Comparison of ENCODE assay signal across 8 mouse cellular contexts in genomic region chr9:57935683-57936437, GRCm38 (mm10). TPM values are rescaled to one million over a fixed set of nuclear protein-coding genes. Genes with fewer than 3 reads are reported as not detected.
A peak's percentile ranks its signal among the peaks of the same experiment; 100 is the strongest.
DNase-seq lines count a peak whose midpoint lies in the region; ATAC-seq lines count a peak whose summit lies in the region.

No protein-coding gene starts in this region.

- H3K9ac ChIP-seq in forebrain, embryonic 14.5 days (ENCODE audit: low read length), result no peak overlapping the region
- H3K9ac ChIP-seq in forebrain, embryonic 13.5 days, result no peak overlapping the region
- no peak overlapping the region for H3K9ac ChIP-seq in hindbrain, embryonic 15.5 days
- H3K9ac ChIP-seq in stomach, embryonic 14.5 days (replicated peaks; ENCODE audit: low read depth, low read length), result no peak overlapping the region

- no peak overlapping the region for H3K27ac ChIP-seq in forebrain, embryonic 14.5 days (ENCODE audit: low read depth, low read length)
- H3K27ac ChIP-seq in forebrain, embryonic 13.5 days, result no peak overlapping the region
- no peak overlapping the region for H3K27ac ChIP-seq in hindbrain, embryonic 15.5 days (replicated peaks)
- H3K27ac ChIP-seq in stomach, embryonic 14.5 days (ENCODE audit: low read length), result no peak overlapping the region

- peak; percentile 88 for DNase-seq in forebrain, embryonic 14.5 days (ENCODE audit: low spot score)
- DNase-seq in adrenal gland, adult 8-10 months, result peak; percentile 75
- peak; percentile 79 for DNase-seq in embryo, embryonic 9.5 days (ENCODE audit: extremely low spot score)
- DNase-seq in left cerebral cortex, adult 18-20 months (ENCODE audit: low spot score in 2 of 2), result peak; percentile 93 to 95
- DNase-seq in naive thymus-derived CD4-positive, alpha-beta T cell, adult 2 months (ENCODE audit: low read depth), result peak; percentile 90

- no peak overlapping the region for H3K4me3 ChIP-seq in forebrain, embryonic 14.5 days (ENCODE audit: low read depth, low read length)
- H3K4me3 ChIP-seq in forebrain, embryonic 13.5 days, result no peak overlapping the region
- no peak overlapping the region for H3K4me3 ChIP-seq in hindbrain, embryonic 15.5 days
- H3K4me3 ChIP-seq in stomach, embryonic 14.5 days (ENCODE audit: low read depth, low read length), result no peak overlapping the region

- ATAC-seq in forebrain, embryonic 14.5 days, result no peak
- no peak for ATAC-seq in forebrain, embryonic 13.5 days
- peak; percentile 39; the same call in 1 of the 2 replicates for ATAC-seq in hindbrain, embryonic 15.5 days (ENCODE audit: low FRiP score, low read depth)
- peak; percentile 56; the same call in 1 of the 2 replicates for ATAC-seq in stomach, embryonic 14.5 days (ENCODE audit: insufficient number of reproducible peaks, insufficient read depth, low FRiP score, low read depth)

- no peak overlapping the region for H3K4me2 ChIP-seq in forebrain, embryonic 14.5 days (ENCODE audit: low read length)
- no peak overlapping the region for H3K4me2 ChIP-seq in forebrain, embryonic 13.5 days
- no peak overlapping the region for H3K4me2 ChIP-seq in hindbrain, embryonic 15.5 days
- H3K4me2 ChIP-seq in stomach, embryonic 14.5 days (replicated peaks; ENCODE audit: low read depth, low read length), result no peak overlapping the region

- no peaks in the 10 kb centered on the region; the same call in 1 of the 2 replicates for H3K36me3 ChIP-seq in forebrain, embryonic 14.5 days (ENCODE audit: control insufficient read depth, insufficient read depth, low read length)
- H3K36me3 ChIP-seq in forebrain, embryonic 13.5 days (ENCODE audit: poor library complexity, severe bottlenecking), result no peaks in the 10 kb centered on the region
- no peaks in the 10 kb centered on the region for H3K36me3 ChIP-seq in hindbrain, embryonic 15.5 days
- H3K36me3 ChIP-seq in stomach, embryonic 14.5 days (ENCODE audit: control insufficient read depth, insufficient read depth, low read length), result no peaks in the 10 kb centered on the region

- H3K4me1 ChIP-seq in forebrain, embryonic 14.5 days (ENCODE audit: control insufficient read depth, insufficient read depth, low read length), result peaks cover 7% of the 10 kb centered on the region
- H3K4me1 ChIP-seq in forebrain, embryonic 13.5 days, result peaks cover 19% of the 10 kb centered on the region
- peaks cover 14% of the 10 kb centered on the region for H3K4me1 ChIP-seq in hindbrain, embryonic 15.5 days (replicated peaks)
- H3K4me1 ChIP-seq in stomach, embryonic 14.5 days (ENCODE audit: control insufficient read depth, insufficient read depth, low read length), result peaks cover 4% of the 10 kb centered on the region; the same call in 1 of the 2 replicates

- 30% methylated on average over 6 of the region's 6 CpGs for WGBS in forebrain, embryonic 14.5 days
- WGBS in forebrain, embryonic 13.5 days, result 25% methylated on average over 6 of the region's 6 CpGs
- WGBS in hindbrain, embryonic 15.5 days, result 32% methylated on average over 6 of the region's 6 CpGs
- WGBS in stomach, embryonic 14.5 days, result 29% methylated on average over 6 of the region's 6 CpGs

- no peaks in the 10 kb centered on the region for H3K27me3 ChIP-seq in forebrain, embryonic 14.5 days (replicated peaks; ENCODE audit: control insufficient read depth, insufficient read depth, low read length)
- H3K27me3 ChIP-seq in forebrain, embryonic 13.5 days, result 0 out of 2 replicates have a peak, but pooled peaks cover 3% of the 10 kb centered on the region
- H3K27me3 ChIP-seq in hindbrain, embryonic 15.5 days, result no peaks in the 10 kb centered on the region; the same call in 1 of the 2 replicates
- no peaks in the 10 kb centered on the region for H3K27me3 ChIP-seq in stomach, embryonic 14.5 days (ENCODE audit: control insufficient read depth, insufficient read depth, low read length)

- no peaks in the 10 kb centered on the region for H3K9me3 ChIP-seq in forebrain, embryonic 14.5 days (replicated peaks; ENCODE audit: control insufficient read depth, low read length)
- H3K9me3 ChIP-seq in forebrain, embryonic 13.5 days (replicated peaks), result no peaks in the 10 kb centered on the region
- H3K9me3 ChIP-seq in hindbrain, embryonic 15.5 days, result no peaks in the 10 kb centered on the region
- no peaks in the 10 kb centered on the region for H3K9me3 ChIP-seq in stomach, embryonic 14.5 days (ENCODE audit: control insufficient read depth, low read depth, low read length)

RNA-seq across cellular contexts. Expression of gene Sema7a, which starts 4.1 kb away (rescaled TPM):
- 3.6 and 6.2 TPM in 2 replicates for polyA plus RNA-seq in forebrain, embryonic 14.5 days (2014; fragmentation: Nextera tagmentation; extraction: Ambion mirVana)
- polyA plus RNA-seq in forebrain, embryonic 13.5 days (2015; fragmentation: Nextera tagmentation; extraction: Ambion mirVana), result 1.1 and 2.2 TPM in 2 replicates
- total RNA-seq in adrenal gland, adult 8-10 months (2022), result 10 to 100 TPM in 3 of 4 experiments, 1 to 10 TPM in 1; 9.5 to 23.8 (median 17.6) TPM
- 2.5 and 3.7 TPM in 2 replicates for polyA plus RNA-seq in hindbrain, embryonic 15.5 days (2015; fragmentation: Nextera tagmentation; extraction: Ambion mirVana)
- 100 to 1,000 TPM; 135 to 160 TPM for total RNA-seq in left cerebral cortex, adult 18-20 months (2021)
- 1.0 and 1.1 TPM in 2 replicates for polyA plus RNA-seq in stomach, embryonic 14.5 days (2014; fragmentation: Nextera tagmentation; extraction: Ambion mirVana)

RNA-seq across cellular contexts. Expression of gene Ubl7, which starts 25.1 kb away (rescaled TPM):
- 144 and 166 TPM in 2 replicates for polyA plus RNA-seq in forebrain, embryonic 14.5 days (2014; fragmentation: Nextera tagmentation; extraction: Ambion mirVana)
- 164 and 165 TPM in 2 replicates for polyA plus RNA-seq in forebrain, embryonic 13.5 days (2015; fragmentation: Nextera tagmentation; extraction: Ambion mirVana)
- 10 to 100 TPM; 85.6 to 97.1 (median 88.7) TPM for total RNA-seq in adrenal gland, adult 8-10 months (2022)
- 164 and 172 TPM in 2 replicates for polyA plus RNA-seq in hindbrain, embryonic 15.5 days (2015; fragmentation: Nextera tagmentation; extraction: Ambion mirVana)
- 100 to 1,000 TPM; 107 to 113 TPM for total RNA-seq in left cerebral cortex, adult 18-20 months (2021)
- 93.1 and 101 TPM in 2 replicates for polyA plus RNA-seq in stomach, embryonic 14.5 days (2014; fragmentation: Nextera tagmentation; extraction: Ambion mirVana)

Comparison
In these comparisons a context has a peak if more than half of its experiments do, and no peak if none do; other contexts are left out.
1. ATAC-seq: peak in hindbrain, embryonic 15.5 days (single experiment) and stomach, embryonic 14.5 days (single experiment); none in forebrain, embryonic 14.5 days (single experiment) and forebrain, embryonic 13.5 days (single experiment).
2. Peak in every context shown above with its lines, with median percentiles within 50 percentile points of each other: DNase-seq.